Mouse (Mus musculus) liver, postnatal 0 days (tissue): ENCODE data around the gene Cd164l2.

Experiments used
- CTCF ChIP-seq: sonication (generic); IDR thresholded peaks from 2 replicates; pipeline ENCODE4 v1.5.1; 2016; ENCODE audit warnings: antibody characterized with exemption, low read depth
- EP300 ChIP-seq: IDR thresholded peaks from 2 replicates; pipeline ENCODE4 v1.6.1; 2016; ENCODE audit warnings: antibody characterized with exemption, low read depth, mild to moderate bottlenecking

- no peak for TF ChIP-seq CTCF
- peak; percentile 91 for TF ChIP-seq EP300
Observed at GRCm38 (mm10) chr4:133240490-133240921, 28.6 kb downstream of the Cd164l2 start, which contains the start of gene Map3k6.
